Mouse (Mus musculus): ENCODE results near the gene Vmn1r21.

DNA sequence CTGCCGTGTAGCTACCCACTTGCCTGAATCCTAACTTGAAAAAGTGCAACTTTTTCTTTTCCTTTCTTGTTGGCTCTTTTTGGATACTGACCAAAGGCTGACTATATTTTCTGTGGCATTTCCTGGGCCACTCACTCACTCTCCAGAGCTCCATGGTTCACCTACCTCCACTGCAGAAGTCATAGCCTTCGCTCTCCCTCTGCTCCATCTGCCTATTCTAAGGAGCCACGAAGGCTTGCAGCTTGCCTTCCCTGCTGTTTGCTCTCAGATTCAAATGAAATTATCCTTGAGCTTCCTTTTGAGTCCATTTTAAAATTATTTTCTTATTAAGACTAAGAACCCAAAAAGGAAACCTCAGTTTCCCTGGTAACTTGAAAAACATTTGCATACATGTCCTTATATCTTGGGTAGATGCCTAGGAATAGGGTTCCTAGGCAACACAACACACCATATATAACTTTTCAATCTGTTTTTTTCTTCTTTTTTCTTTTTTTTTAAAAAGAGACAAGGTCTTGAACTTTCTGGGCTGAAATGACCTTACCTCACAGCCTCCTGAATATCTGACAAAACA lies 53.2 kb downstream of the Vmn1r21 start:
- TF ChIP-seq CTCF (IDR thresholded peaks at IDR 0.05; ENCODE audit: low read depth, low read length) (no peak), GATA1 (IDR thresholded peaks at IDR 0.05; ENCODE audit: borderline replicate concordance, low read length) (no peak), POLR2AphosphoS5 (IDR thresholded peaks at IDR 0.05; ENCODE audit: insufficient replicate concordance, low read depth, low read length) (no peak), GATA2 (IDR thresholded peaks at IDR 0.05; ENCODE audit: borderline replicate concordance, low read depth, low read length) (no peak)

All from G1E (cell line).